Mouse (Mus musculus) c-Kit-positive CD71-positive TER-119-negative erythroid progenitor cells, embryonic 14.5 days (primary cell): ENCODE results near the gene F2rl3.

Experiments used
- DNase-seq: peaks from one replicate; pipeline ENCODE4 v3.0.0-alpha.2; 2013; ENCODE audit warnings: low read depth

F2rl3 gene

DNA sequence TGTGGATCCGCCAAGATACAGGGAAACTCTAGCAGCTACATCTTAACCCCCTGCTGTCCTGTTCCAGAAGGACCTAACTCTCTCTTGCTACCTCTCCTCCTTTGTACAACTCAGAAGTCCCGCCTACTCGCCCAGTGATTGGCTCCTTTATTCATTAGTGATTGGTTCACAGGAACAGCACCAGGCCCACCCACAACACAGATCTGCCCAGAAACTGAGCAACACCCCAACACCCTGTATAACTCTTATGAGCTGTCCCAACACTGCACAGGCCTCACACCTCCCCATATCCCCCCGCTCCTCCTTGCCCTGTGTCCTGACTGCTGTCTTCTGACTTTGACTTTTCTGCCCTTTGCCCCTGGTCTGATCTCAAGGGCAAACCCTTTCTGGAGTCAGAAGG lies 4.0 kb downstream of the F2rl3 start:
- DNase-seq, result no peak

- DNase-seq, result no peak
These were observed 5.1 kb downstream of the F2rl3 start for GRCm38 (mm10) chr8:72766777-72767176.

- DNase-seq, result no peak
These were observed 16.1 kb downstream of the F2rl3 start for GRCm38 (mm10) chr8:72777797-72778196.

DNA sequence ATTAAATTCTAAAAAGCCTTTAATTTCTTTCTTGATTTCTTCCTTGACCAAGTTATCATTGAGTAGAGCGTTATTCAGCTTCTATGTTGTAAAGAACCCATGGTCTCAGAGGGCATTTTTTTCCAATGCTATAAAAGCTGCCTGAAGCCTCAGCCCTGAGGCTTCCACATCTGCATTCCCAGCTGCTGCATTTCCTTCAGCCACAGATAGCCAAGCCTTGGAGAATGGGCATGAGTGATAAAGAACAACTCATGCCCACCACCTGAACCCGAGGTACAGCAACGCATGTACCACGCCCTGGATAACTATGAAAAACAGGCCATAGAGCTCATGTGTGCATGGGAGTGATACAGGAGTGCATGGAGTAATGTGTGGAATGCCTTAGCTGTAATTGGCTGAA lies 19.0 kb downstream of the F2rl3 start:
- DNase-seq, result no peak

DNA sequence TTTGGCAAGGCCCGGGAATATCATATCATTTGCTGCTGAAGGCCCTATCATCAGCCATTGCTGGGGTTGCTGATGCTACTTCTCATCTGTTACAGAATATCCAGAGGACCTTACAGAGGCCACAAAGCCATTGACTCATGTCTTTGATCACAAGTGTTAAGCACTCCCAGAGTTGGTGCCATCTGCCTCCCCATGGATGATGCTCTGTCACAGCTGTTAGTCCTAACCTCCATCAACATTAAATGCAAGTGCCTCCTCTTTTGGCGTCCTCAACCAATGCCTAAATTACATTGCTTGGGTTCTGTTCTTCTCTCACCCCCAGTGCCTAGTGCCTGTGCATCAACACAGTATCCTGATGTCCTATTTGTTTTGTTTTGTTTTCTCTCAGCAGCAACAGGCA lies 39.9 kb downstream of the F2rl3 start:
- DNase-seq, result no peak

DNA sequence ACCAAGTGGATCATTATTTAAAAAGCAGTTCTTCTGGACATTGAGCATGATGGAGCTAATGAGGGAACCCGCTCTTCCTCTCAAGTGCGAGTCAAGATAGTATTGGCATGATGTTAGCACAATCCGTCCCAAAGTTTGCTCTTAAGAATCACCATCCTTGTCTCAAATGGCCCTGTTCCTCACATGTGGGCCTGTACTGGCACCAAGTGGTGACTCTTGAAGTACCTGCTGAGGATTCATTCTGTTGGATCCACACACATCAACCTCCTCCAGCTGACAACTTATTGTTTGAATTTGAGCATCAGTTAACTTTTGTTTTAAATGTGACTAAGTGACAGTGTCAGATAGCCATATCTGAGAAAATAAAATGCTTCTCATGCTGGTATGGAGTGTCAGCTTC lies 51.0 kb downstream of the F2rl3 start:
- DNase-seq, result no peak
